Mouse (Mus musculus): Measurements from ENCODE around the gene Ppp1r17. TPM values are rescaled to one million over a fixed set of nuclear protein-coding genes. Genes with fewer than 3 reads are reported as not detected.

The Ppp1r17 gene
- total RNA-seq (2014; rRNA removed) (0.16 and 0.25 TPM in 2 replicates), polyA plus RNA-seq (2015; fragmentation: Nextera tagmentation; extraction: Ambion mirVana) (0.88 and 1.2 TPM in 2 replicates)

- H3K4me1 ChIP-seq (ENCODE audit: insufficient read depth, low read length) = peaks cover 6% of the 10 kb centered on the region; the same call in 1 of the 2 replicates
- 32% methylated on average over 16 of the region's 16 CpGs for WGBS
- H3K4me3 ChIP-seq (ENCODE audit: low read length) = no peak within 1 kb of the TSS
- H3K9ac ChIP-seq (replicated peaks; ENCODE audit: low read length) = no peak within 1 kb of the TSS
- H3K36me3 ChIP-seq (ENCODE audit: insufficient read depth, low read length) = no peaks in the 10 kb centered on the region
- H3K27me3 ChIP-seq (ENCODE audit: insufficient read depth, low read length) = no peaks in the 10 kb centered on the region
- ATAC-seq (peak; percentile 64), DNase-seq (ENCODE audit: low spot score) (peak; percentile 56)
- TF ChIP-seq CTCF (IDR thresholded peaks at IDR 0.05; ENCODE audit: low read depth) = no peak
- H3K9me3 ChIP-seq (ENCODE audit: low read length) = no peaks in the 10 kb centered on the region
- no peak within 1 kb of the TSS for H3K27ac ChIP-seq
- peak within 1 kb of the TSS; percentile 18; the same call in 1 of the 2 replicates for H3K4me2 ChIP-seq (ENCODE audit: low read depth, low read length)
Measured at GRCm38 (mm10) chr6:56017291-56017994, at the start of gene Ppp1r17. Gene Ppp1r17 (plus strand): TSS chr6:56017497.

- Histone ChIP-seq H3K4me2 (ENCODE audit: low read depth, low read length) (no peak overlapping the region), H3K9me3 (ENCODE audit: low read length) (no peaks in the 10 kb centered on the region), H3K27me3 (ENCODE audit: insufficient read depth, low read length) (no peaks in the 10 kb centered on the region), H3K9ac (replicated peaks; ENCODE audit: low read length) (no peak overlapping the region), H3K4me1 (ENCODE audit: insufficient read depth, low read length) (no peaks in the 10 kb centered on the region), H3K36me3 (ENCODE audit: insufficient read depth, low read length) (no peaks in the 10 kb centered on the region), H3K27ac (no peak overlapping the region), H3K4me3 (ENCODE audit: low read length) (no peak overlapping the region)
- peak; percentile 70 for ATAC-seq
- TF ChIP-seq CTCF (IDR thresholded peaks at IDR 0.05; ENCODE audit: low read depth) = peak; percentile 68
- DNase-seq (ENCODE audit: low spot score) = peak; percentile 84
Measured at GRCm38 (mm10) chr6:55972998-55973397, 44.3 kb upstream of the Ppp1r17 start.

GRCm38 (mm10) chr6:55979766-55980165, 37.5 kb upstream of the Ppp1r17 start:
- 87% methylated on average over 2 of the region's 2 CpGs for whole genome bisulfite sequencing

GRCm38 (mm10) chr6:56008711-56009110, 8.6 kb upstream of the Ppp1r17 start:
- DNase-seq (ENCODE audit: low spot score) (no peak), ATAC-seq (no peak)
- Histone ChIP-seq H3K4me1 (ENCODE audit: insufficient read depth, low read length) (no peaks in the 10 kb centered on the region), H3K27me3 (ENCODE audit: insufficient read depth, low read length) (no peaks in the 10 kb centered on the region), H3K9ac (replicated peaks; ENCODE audit: low read length) (no peak overlapping the region), H3K27ac (no peak overlapping the region), H3K36me3 (ENCODE audit: insufficient read depth, low read length) (no peaks in the 10 kb centered on the region), H3K4me3 (ENCODE audit: low read length) (no peak overlapping the region), H3K9me3 (ENCODE audit: low read length) (no peaks in the 10 kb centered on the region), H3K4me2 (ENCODE audit: low read depth, low read length) (no peak overlapping the region)
- WGBS = 64% methylated on average over 4 of the region's 4 CpGs
- TF ChIP-seq CTCF (IDR thresholded peaks at IDR 0.05; ENCODE audit: low read depth) = no peak

More at GRCm38 (mm10) chr6:55979766-55980165, 37.5 kb upstream of the Ppp1r17 start:
- TF ChIP-seq CTCF (IDR thresholded peaks at IDR 0.05; ENCODE audit: low read depth) = no peak
- H3K4me2 ChIP-seq (ENCODE audit: low read depth, low read length) = no peak overlapping the region
- H3K9ac ChIP-seq (replicated peaks; ENCODE audit: low read length) = no peak overlapping the region
- no peak overlapping the region for H3K4me3 ChIP-seq (ENCODE audit: low read length)
- no peaks in the 10 kb centered on the region for H3K9me3 ChIP-seq (ENCODE audit: low read length)
- no peaks in the 10 kb centered on the region for H3K27me3 ChIP-seq (ENCODE audit: insufficient read depth, low read length)
- DNase-seq (ENCODE audit: low spot score) (no peak), ATAC-seq (no peak)
- H3K27ac ChIP-seq = no peak overlapping the region
- H3K36me3 ChIP-seq (ENCODE audit: insufficient read depth, low read length) = no peaks in the 10 kb centered on the region
- H3K4me1 ChIP-seq (ENCODE audit: insufficient read depth, low read length) = no peaks in the 10 kb centered on the region

GRCm38 (mm10) chr6:56012384-56012783, 4.9 kb upstream of the Ppp1r17 start:
- Histone ChIP-seq H3K9ac (replicated peaks; ENCODE audit: low read length) (no peak overlapping the region), H3K9me3 (ENCODE audit: low read length) (no peaks in the 10 kb centered on the region), H3K27me3 (ENCODE audit: insufficient read depth, low read length) (no peaks in the 10 kb centered on the region), H3K4me1 (ENCODE audit: insufficient read depth, low read length) (peaks cover 2% of the 10 kb centered on the region; the same call in 1 of the 2 replicates), H3K4me2 (ENCODE audit: low read depth, low read length) (no peak overlapping the region), H3K27ac (no peak overlapping the region), H3K36me3 (ENCODE audit: insufficient read depth, low read length) (no peaks in the 10 kb centered on the region), H3K4me3 (ENCODE audit: low read length) (no peak overlapping the region)
- no peak for DNase-seq (ENCODE audit: low spot score)
- ATAC-seq = no peak
- no peak for TF ChIP-seq CTCF (IDR thresholded peaks at IDR 0.05; ENCODE audit: low read depth)
- 47% methylated on average over 5 of the region's 5 CpGs for WGBS

- Histone ChIP-seq H3K27ac (no peak overlapping the region), H3K4me3 (ENCODE audit: low read length) (no peak overlapping the region), H3K4me2 (ENCODE audit: low read depth, low read length) (no peak overlapping the region), H3K4me1 (ENCODE audit: insufficient read depth, low read length) (peaks cover 6% of the 10 kb centered on the region; the same call in 1 of the 2 replicates), H3K36me3 (ENCODE audit: insufficient read depth, low read length) (no peaks in the 10 kb centered on the region), H3K9me3 (ENCODE audit: low read length) (no peaks in the 10 kb centered on the region), H3K9ac (replicated peaks; ENCODE audit: low read length) (no peak overlapping the region), H3K27me3 (ENCODE audit: insufficient read depth, low read length) (no peaks in the 10 kb centered on the region)
- DNase-seq (ENCODE audit: low spot score) (no peak), ATAC-seq (no peak)
- no peak for TF ChIP-seq CTCF (IDR thresholded peaks at IDR 0.05; ENCODE audit: low read depth)
- 55% methylated on average over 2 of the region's 2 CpGs for WGBS
Measured at GRCm38 (mm10) chr6:56019632-56020031, 2.3 kb downstream of the Ppp1r17 start.

GRCm38 (mm10) chr6:56025533-56025932, 8.2 kb downstream of the Ppp1r17 start:
- Histone ChIP-seq H3K9ac (replicated peaks; ENCODE audit: low read length) (no peak overlapping the region), H3K4me1 (ENCODE audit: insufficient read depth, low read length) (no peaks in the 10 kb centered on the region), H3K4me3 (ENCODE audit: low read length) (no peak overlapping the region), H3K27ac (no peak overlapping the region), H3K27me3 (ENCODE audit: insufficient read depth, low read length) (no peaks in the 10 kb centered on the region), H3K4me2 (ENCODE audit: low read depth, low read length) (no peak overlapping the region), H3K9me3 (ENCODE audit: low read length) (no peaks in the 10 kb centered on the region), H3K36me3 (ENCODE audit: insufficient read depth, low read length) (no peaks in the 10 kb centered on the region)
- WGBS = 79% methylated on average over 2 of the region's 2 CpGs
- peak; percentile 50 for TF ChIP-seq CTCF (IDR thresholded peaks at IDR 0.05; ENCODE audit: low read depth)
- ATAC-seq (no peak), DNase-seq (ENCODE audit: low spot score) (no peak)

All from hindbrain, postnatal 0 days (tissue).